Mouse (Mus musculus) brain, embryonic 14.5 days (tissue): ENCODE measurements around the gene Olfr524. TPM values are rescaled to one million over a fixed set of nuclear protein-coding genes. Genes with fewer than 3 reads are reported as not detected.

Experiments used
- DNase-seq: peaks from one replicate; pipeline ENCODE4 v3.0.0-alpha.2; 2011; ENCODE audit warnings: low read depth
- CTCF ChIP-seq: fragments of 200-500 bp; IDR thresholded peaks from 2 replicates; pipeline ENCODE4 v1.5.1; 2012; ENCODE audit warnings: inconsistent platforms, mild to moderate bottlenecking, moderate library complexity, borderline replicate concordance; ENCODE audit not compliant: insufficient read depth, insufficient read length; ENCODE audit errors: extremely low read depth
- POLR2A ChIP-seq: fragments of 200-500 bp; IDR thresholded peaks from 2 replicates; pipeline ENCODE4 v1.6.1; 2012; ENCODE audit warnings: mild to moderate bottlenecking, inconsistent platforms, borderline replicate concordance; ENCODE audit not compliant: poor library complexity, insufficient read depth, insufficient read length, severe bottlenecking; ENCODE audit errors: extremely low read depth
- polyA plus RNA-seq: library from polyadenylated mRNA; depleted of rRNA; stranded (reverse); fragments of >200 nt; gene quantifications from 2 replicates; pipeline ENCODE4 v1.2.3, GENCODE M21; 2012; rRNA removed

Olfr524 gene
- not detected in 2 replicates for polyA plus RNA-seq

DNA sequence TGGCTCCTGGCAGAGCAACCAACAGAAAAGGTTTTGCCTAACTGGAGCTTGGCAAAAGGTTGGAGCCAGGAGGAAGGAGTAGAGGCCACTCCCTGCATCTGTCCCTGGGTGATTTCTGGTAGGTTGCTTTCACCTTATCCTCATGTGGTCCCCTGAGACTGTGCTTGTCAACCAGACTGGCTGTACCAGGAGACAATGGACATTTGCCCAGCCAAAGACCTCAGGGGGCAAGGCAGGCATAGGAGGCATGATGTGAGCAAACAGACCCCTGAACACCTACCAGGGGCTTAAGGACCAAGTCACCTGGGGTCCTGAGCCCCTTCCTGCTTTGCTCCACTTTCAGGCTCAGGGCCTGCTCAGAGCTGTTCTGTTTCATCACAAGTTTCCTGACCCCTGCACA lies at the start of gene Olfr524:
Gene Olfr524, minus strand, starts transcription at position 101 of the 400 bp plus-strand sequence.
- no peak for DNase-seq
- no peak for TF ChIP-seq CTCF
- no peak for TF ChIP-seq POLR2A

- no peak for DNase-seq
- TF ChIP-seq CTCF (no peak), POLR2A (no peak)
These were observed 48.1 kb upstream of the Olfr524 start for GRCm38 (mm10) chr7:140253780-140254299.

GRCm38 (mm10) chr7:140247216-140247615 lies 41.5 kb upstream of the Olfr524 start, which contains the start of gene 5830411N06Rik:
Gene 5830411N06Rik, plus strand, starts transcription at chr7:140247284.
- DNase-seq, result no peak
- TF ChIP-seq CTCF (no peak), POLR2A (no peak)

- DNase-seq, result no peak
- TF ChIP-seq POLR2A (no peak), CTCF (no peak)
These were observed 27.9 kb upstream of the Olfr524 start for GRCm38 (mm10) chr7:140233696-140234095.

- no peak for TF ChIP-seq CTCF
- TF ChIP-seq POLR2A, result no peak
- DNase-seq, result no peak
These were observed 25.3 kb upstream of the Olfr524 start for GRCm38 (mm10) chr7:140231026-140231425.

DNA sequence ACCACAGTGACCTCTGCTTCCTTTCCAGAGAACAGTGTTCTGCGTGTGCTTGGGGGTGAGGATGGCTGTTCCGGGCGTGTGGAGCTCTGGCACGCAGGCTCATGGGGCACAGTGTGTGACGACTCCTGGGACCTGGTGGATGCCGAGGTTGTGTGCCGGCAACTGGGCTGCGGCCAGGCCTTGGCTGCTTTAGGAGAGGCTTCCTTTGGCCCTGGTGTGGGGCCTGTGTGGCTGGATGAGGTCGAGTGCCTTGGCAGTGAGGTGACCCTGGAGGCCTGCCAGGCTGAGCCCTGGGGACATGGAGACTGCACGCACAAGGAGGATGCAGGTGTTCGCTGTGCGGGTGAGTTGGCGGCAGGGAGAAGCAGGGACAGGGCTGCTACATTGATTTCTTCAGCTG lies 22.7 kb upstream of the Olfr524 start:
- TF ChIP-seq POLR2A, result no peak
- TF ChIP-seq CTCF, result no peak
- no peak for DNase-seq

DNA sequence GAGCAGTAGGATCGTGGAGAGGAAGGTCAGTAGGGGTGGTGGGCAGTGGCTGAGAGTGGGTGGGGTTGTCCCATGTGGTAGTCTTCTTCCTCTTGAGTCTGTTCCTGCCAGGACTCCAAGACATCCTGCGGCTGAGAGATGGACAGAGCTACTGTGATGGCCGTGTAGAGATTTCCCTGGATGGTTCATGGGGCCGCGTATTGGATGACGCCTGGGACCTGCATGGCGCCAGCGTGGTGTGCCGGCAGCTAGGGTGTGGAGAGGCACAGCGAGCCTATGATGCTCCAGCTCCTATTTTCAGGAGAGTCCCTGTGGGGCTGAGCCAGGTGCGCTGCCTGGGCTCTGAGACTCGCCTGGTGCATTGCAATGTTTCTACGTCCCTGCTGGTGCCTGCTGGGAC lies 18.4 kb upstream of the Olfr524 start:
- DNase-seq, result no peak
- TF ChIP-seq CTCF, result no peak
- TF ChIP-seq POLR2A, result no peak

GRCm38 (mm10) chr7:140220375-140220774 lies 14.6 kb upstream of the Olfr524 start:
- no peak for TF ChIP-seq CTCF
- no peak for TF ChIP-seq POLR2A
- no peak for DNase-seq

- TF ChIP-seq CTCF (no peak), POLR2A (no peak)
- no peak for DNase-seq
These were observed 13.5 kb upstream of the Olfr524 start for GRCm38 (mm10) chr7:140219268-140219667.

GRCm38 (mm10) chr7:140217967-140218366 lies 12.2 kb upstream of the Olfr524 start, which contains the start of gene Cd163l1:
Gene Cd163l1, plus strand, starts transcription at chr7:140218267.
- DNase-seq, result no peak
- TF ChIP-seq CTCF (no peak), POLR2A (no peak)

DNA sequence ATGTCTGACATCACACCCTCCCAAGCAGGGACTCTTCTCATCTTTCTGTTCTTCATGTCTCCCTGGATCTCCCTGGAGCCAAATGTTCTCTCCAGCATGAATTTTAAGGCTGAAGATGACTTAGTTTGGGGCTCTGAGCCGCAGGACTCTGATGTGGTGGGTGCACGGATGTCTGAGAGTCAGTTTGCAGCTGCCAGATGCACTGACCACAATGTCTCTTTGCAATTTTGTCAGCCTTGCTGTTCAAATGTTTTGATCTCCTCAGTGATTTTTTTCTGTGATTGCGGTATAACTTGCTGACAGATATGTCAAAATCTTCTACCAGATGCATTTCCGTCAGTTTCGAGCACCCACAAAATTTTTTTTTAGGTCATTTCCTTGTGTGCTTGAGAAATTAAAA lies 8.1 kb upstream of the Olfr524 start:
- no peak for DNase-seq

DNA sequence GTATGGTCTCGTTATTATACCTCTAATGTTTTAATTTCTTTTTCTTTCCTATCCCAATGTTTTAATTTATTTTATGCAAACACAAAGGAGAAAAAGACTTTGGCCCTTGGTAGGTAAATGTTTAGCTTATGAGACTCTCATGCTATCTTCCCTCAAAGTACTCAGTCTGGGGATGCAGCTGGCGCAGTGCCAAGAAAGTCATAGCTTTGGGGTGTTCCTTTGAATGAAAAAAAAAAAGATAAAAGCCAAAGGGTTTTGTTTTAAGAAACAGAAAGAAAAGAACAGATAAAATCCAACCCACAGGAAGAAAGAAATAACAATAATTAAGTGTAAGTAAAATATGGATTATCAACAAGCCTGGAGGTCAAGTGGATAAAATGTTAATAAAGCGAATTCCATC lies 2.9 kb upstream of the Olfr524 start:
- TF ChIP-seq CTCF (no peak), POLR2A (no peak)
- DNase-seq, result no peak

More for the DNA sequence above, 8.1 kb upstream of the Olfr524 start:
- TF ChIP-seq POLR2A (no peak), CTCF (no peak)

GRCm38 (mm10) chr7:140208153-140208552 lies 2.4 kb upstream of the Olfr524 start:
- TF ChIP-seq CTCF (no peak), POLR2A (no peak)
- DNase-seq, result no peak

- no peak for TF ChIP-seq CTCF
- TF ChIP-seq POLR2A, result no peak
- no peak for DNase-seq
These were observed 1.1 kb upstream of the Olfr524 start for GRCm38 (mm10) chr7:140206904-140207303.
